Mouse (Mus musculus) B cell, adult 2 months (primary cell): ENCODE measurements around the gene Pls3.

ENCODE experiments used
- DNase-seq, 2 experiments: peaks; one replicate each; pipeline ENCODE4 v3.0.0; 2022

Gene Pls3

GRCm38 (mm10) chrX:75874332-75875291 lies at the start of gene Pls3:
Gene Pls3, minus strand, starts transcription at chrX:75875182.
- DNase-seq: peak in 1 of 2 experiments; percentile 12

- no peak for DNase-seq
Measured at GRCm38 (mm10) chrX:75895716-75896115, 20.7 kb upstream of the Pls3 start.

GRCm38 (mm10) chrX:75875566-75875965 lies 584 bp upstream of the Pls3 start:
- DNase-seq: no peak

GRCm38 (mm10) chrX:75873813-75874212 lies 1.2 kb downstream of the Pls3 start:
- no peak for DNase-seq

GRCm38 (mm10) chrX:75873253-75873652 lies 1.7 kb downstream of the Pls3 start:
- DNase-seq: no peak

- no peak for DNase-seq
Measured at GRCm38 (mm10) chrX:75871855-75872254, 3.1 kb downstream of the Pls3 start.

- no peak for DNase-seq
Measured at GRCm38 (mm10) chrX:75861715-75862114, 13.3 kb downstream of the Pls3 start.

GRCm38 (mm10) chrX:75854294-75854693 lies 20.7 kb downstream of the Pls3 start:
- DNase-seq: no peak

GRCm38 (mm10) chrX:75844290-75844689 lies 30.7 kb downstream of the Pls3 start:
- no peak for DNase-seq

GRCm38 (mm10) chrX:75842835-75843234 lies 32.1 kb downstream of the Pls3 start:
- no peak for DNase-seq

- DNase-seq: no peak
Measured at GRCm38 (mm10) chrX:75842120-75842519, 32.9 kb downstream of the Pls3 start.

GRCm38 (mm10) chrX:75840263-75840662 lies 34.7 kb downstream of the Pls3 start:
- DNase-seq: no peak

- DNase-seq: no peak
Measured at GRCm38 (mm10) chrX:75834836-75835235, 40.1 kb downstream of the Pls3 start.

- no peak for DNase-seq
Measured at GRCm38 (mm10) chrX:75834286-75834685, 40.7 kb downstream of the Pls3 start.

- DNase-seq: no peak
Measured at GRCm38 (mm10) chrX:75833006-75833641, 41.9 kb downstream of the Pls3 start.

- DNase-seq: no peak
Measured at GRCm38 (mm10) chrX:75829867-75830255, 45.1 kb downstream of the Pls3 start.

- DNase-seq: no peak
Measured at GRCm38 (mm10) chrX:75829240-75829866, 45.6 kb downstream of the Pls3 start.

GRCm38 (mm10) chrX:75818647-75819271 lies 56.2 kb downstream of the Pls3 start:
- DNase-seq: no peak

GRCm38 (mm10) chrX:75814958-75815357 lies 60.0 kb downstream of the Pls3 start:
- DNase-seq: no peak

GRCm38 (mm10) chrX:75814123-75814522 lies 60.9 kb downstream of the Pls3 start:
- DNase-seq: no peak

GRCm38 (mm10) chrX:75796583-75796982 lies 78.4 kb downstream of the Pls3 start:
- DNase-seq: peak; percentile 3 to 20

GRCm38 (mm10) chrX:75779796-75780195 lies 95.2 kb downstream of the Pls3 start:
- no peak for DNase-seq

- peak; percentile 4 to 51 for DNase-seq
Measured at GRCm38 (mm10) chrX:75777461-75777860, 97.5 kb downstream of the Pls3 start.
